Mouse (Mus musculus) cerebellum, adult 2 months (tissue): ENCODE results near the gene Tmem179.

Experiments used
- CTCF ChIP-seq: fragments of 200-500 bp; IDR thresholded peaks from 2 replicates; pipeline ENCODE4 v1.5.1; 2011; ENCODE audit warnings: low read depth, mild to moderate bottlenecking, control low read depth, low read length, moderate library complexity, borderline replicate concordance; ENCODE audit not compliant: insufficient read depth
- POLR2A ChIP-seq: fragments of 200-500 bp; IDR thresholded peaks from 2 replicates; pipeline ENCODE4 v1.6.1; 2011; ENCODE audit warnings: low read length, control low read depth, borderline replicate concordance; ENCODE audit not compliant: insufficient read depth

- no peak for TF ChIP-seq POLR2A
- no peak for TF ChIP-seq CTCF
Measured at GRCm38 (mm10) chr12:112557219-112557618, 40.7 kb upstream of the Tmem179 start.
